Mouse (Mus musculus) brain, embryonic 14.5 days (tissue): ENCODE results near the gene Zmiz1.

Source experiments
- CTCF ChIP-seq: fragments of 200-500 bp; IDR thresholded peaks from 2 replicates; pipeline ENCODE4 v1.5.1; 2012; ENCODE audit warnings: inconsistent platforms, mild to moderate bottlenecking, moderate library complexity, borderline replicate concordance; ENCODE audit not compliant: insufficient read depth, insufficient read length; ENCODE audit errors: extremely low read depth
- POLR2A ChIP-seq: fragments of 200-500 bp; IDR thresholded peaks from 2 replicates; pipeline ENCODE4 v1.6.1; 2012; ENCODE audit warnings: mild to moderate bottlenecking, inconsistent platforms, borderline replicate concordance; ENCODE audit not compliant: poor library complexity, insufficient read depth, insufficient read length, severe bottlenecking; ENCODE audit errors: extremely low read depth

GRCm38 (mm10) chr14:25537351-25537750 lies 78.4 kb downstream of the Zmiz1 start:
- TF ChIP-seq POLR2A = no peak
- TF ChIP-seq CTCF = no peak
